In the genomic region with DNA sequence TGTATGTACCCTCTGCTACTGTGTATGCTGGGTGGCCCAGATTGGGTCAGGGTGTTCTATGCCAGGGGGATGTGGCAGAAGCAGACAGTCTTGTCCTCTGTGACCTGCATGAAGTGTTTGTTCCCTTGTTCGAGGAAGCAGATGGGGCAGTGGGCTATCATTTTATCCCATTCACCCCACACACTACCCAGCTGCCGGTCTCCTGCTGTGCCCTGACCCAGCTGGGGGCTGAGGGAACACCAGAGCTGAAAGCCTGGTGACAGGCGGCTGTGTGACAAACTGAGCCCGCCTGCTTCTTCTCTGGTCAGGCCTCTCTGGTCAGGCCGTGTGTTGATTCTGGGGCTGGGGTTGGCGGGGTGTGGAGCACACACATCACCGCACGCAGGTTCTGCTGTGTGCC, we compare ENCODE assay signal across 15 mouse cellular contexts. TPM values are rescaled to one million over a fixed set of nuclear protein-coding genes. Genes with fewer than 3 reads are reported as not detected.
A peak's percentile ranks its signal among the peaks of the same experiment; 100 is the strongest.
DNase-seq lines count a peak whose midpoint lies in the region; ATAC-seq lines count a peak whose summit lies in the region.
"Had no signal": no experiment of that assay in that cellular context is flagged by ENCODE, and none has a peak within 500 bp of the region (broad histone marks: within the 10 kb centered on the region; RNA-seq: fewer than 3 reads in every experiment).

No protein-coding gene starts in this region.

- no peak for ATAC-seq in heart, embryonic 13.5 days (ENCODE audit: extremely low read depth, insufficient number of reproducible peaks, low FRiP score, low TSS enrichment)
- ATAC-seq in liver, embryonic 11.5 days (replicated peaks; ENCODE audit: low FRiP score) = no peak
- ATAC-seq in embryonic facial prominence, embryonic 13.5 days (ENCODE audit: insufficient number of reproducible peaks, insufficient read depth, low FRiP score, low TSS enrichment, low read depth) = no peak
- ATAC-seq: Patski had no signal

- peak overlapping the region; percentile 33; the same call in 1 of the 2 replicates for H3K9ac ChIP-seq in heart, embryonic 13.5 days
- H3K9ac ChIP-seq in liver, embryonic 11.5 days (ENCODE audit: low read depth, low read length) = no peak overlapping the region
- H3K9ac ChIP-seq in embryonic facial prominence, embryonic 13.5 days = 0 out of 2 replicates have a peak overlapping the region, but pooled peaks have one; percentile 27
- H3K9ac ChIP-seq: embryonic facial prominence, embryonic 12.5 days; forebrain, embryonic 12.5 days; heart, embryonic 15.5 days; liver, embryonic 15.5 days had no signal

- peaks cover 21% of the 10 kb centered on the region for H3K36me3 ChIP-seq in heart, embryonic 13.5 days
- H3K36me3 ChIP-seq in liver, embryonic 11.5 days (ENCODE audit: control insufficient read depth, insufficient read depth, low read length) = peaks cover 4% of the 10 kb centered on the region; the same call in 1 of the 2 replicates
- peaks cover 4% of the 10 kb centered on the region; the same call in 1 of the 2 replicates for H3K36me3 ChIP-seq in embryonic facial prominence, embryonic 13.5 days
- H3K36me3 ChIP-seq: forebrain, embryonic 12.5 days; liver, embryonic 15.5 days had no signal

- no peaks in the 10 kb centered on the region for H3K9me3 ChIP-seq in heart, embryonic 13.5 days
- H3K9me3 ChIP-seq in liver, embryonic 11.5 days (ENCODE audit: control insufficient read depth, low read length) = no peaks in the 10 kb centered on the region
- H3K9me3 ChIP-seq in embryonic facial prominence, embryonic 13.5 days = no peaks in the 10 kb centered on the region
- H3K9me3 ChIP-seq: embryonic facial prominence, embryonic 12.5 days; forebrain, embryonic 12.5 days; heart, embryonic 15.5 days; liver, embryonic 15.5 days had no signal

- H3K27ac ChIP-seq in heart, embryonic 13.5 days (replicated peaks) = no peak overlapping the region; the same call in 1 of the 2 replicates
- H3K27ac ChIP-seq in liver, embryonic 11.5 days (ENCODE audit: low read depth, low read length) = 0 out of 2 replicates have a peak overlapping the region, but pooled peaks have one; percentile 19
- no peak overlapping the region for H3K27ac ChIP-seq in embryonic facial prominence, embryonic 13.5 days
- H3K27ac ChIP-seq: embryonic facial prominence, embryonic 12.5 days; forebrain, embryonic 12.5 days; heart, embryonic 15.5 days; liver, embryonic 15.5 days had no signal

- WGBS in heart, embryonic 13.5 days = 43% methylated on average over 8 of the region's 8 CpGs
- 49% methylated on average over 8 of the region's 8 CpGs for WGBS in liver, embryonic 11.5 days
- WGBS in embryonic facial prominence, embryonic 13.5 days = 49% methylated on average over 8 of the region's 8 CpGs

- DNase-seq in heart, adult 18-20 months = no peak
- DNase-seq in liver, embryonic 11.5 days (ENCODE audit: low spot score) = no peak
- DNase-seq in liver (no peak), A20 (ENCODE audit: low read depth, low spot score) (peak; percentile 18)
- no peak for DNase-seq in cerebellum, postnatal 14 days
- no peak for DNase-seq in thymus, postnatal 25 days
- DNase-seq: cerebellum, adult 8-10 months had no signal

- no peaks in the 10 kb centered on the region for H3K27me3 ChIP-seq in heart, embryonic 13.5 days (replicated peaks)
- H3K27me3 ChIP-seq in liver, embryonic 11.5 days (replicated peaks; ENCODE audit: control insufficient read depth, insufficient read depth, low read length) = peaks cover 24% of the 10 kb centered on the region
- H3K27me3 ChIP-seq in embryonic facial prominence, embryonic 13.5 days = peaks cover 34% of the 10 kb centered on the region
- H3K27me3 ChIP-seq: heart, embryonic 15.5 days; Patski had no signal

- no peak overlapping the region for H3K4me2 ChIP-seq in heart, embryonic 13.5 days
- no peak overlapping the region for H3K4me2 ChIP-seq in liver, embryonic 11.5 days
- H3K4me2 ChIP-seq in embryonic facial prominence, embryonic 13.5 days = no peak overlapping the region
- H3K4me2 ChIP-seq: embryonic facial prominence, embryonic 12.5 days; forebrain, embryonic 12.5 days; heart, embryonic 15.5 days; liver, embryonic 15.5 days had no signal

- H3K4me3 ChIP-seq in heart, embryonic 13.5 days = no peak overlapping the region
- H3K4me3 ChIP-seq in liver, embryonic 11.5 days (ENCODE audit: low read depth, low read length) = no peak overlapping the region
- H3K4me3 ChIP-seq in embryonic facial prominence, embryonic 13.5 days = no peak overlapping the region
- H3K4me3 ChIP-seq: embryonic facial prominence, embryonic 12.5 days; forebrain, embryonic 12.5 days; heart, embryonic 15.5 days; liver, embryonic 15.5 days; megakaryocyte, embryonic 14.5 days had no signal

- H3K4me1 ChIP-seq in heart, embryonic 13.5 days = peaks cover 81% of the 10 kb centered on the region
- H3K4me1 ChIP-seq in liver, embryonic 11.5 days (replicated peaks; ENCODE audit: control insufficient read depth, insufficient read depth, low read length) = peaks cover 41% of the 10 kb centered on the region
- H3K4me1 ChIP-seq in embryonic facial prominence, embryonic 13.5 days = peaks cover 54% of the 10 kb centered on the region

RNA-seq across cellular contexts. Expression of a gene that starts 5.0 kb away (rescaled TPM):
- 4.0 and 4.3 TPM in 2 replicates for polyA plus RNA-seq in heart, embryonic 13.5 days (2015; fragmentation: Nextera tagmentation; extraction: Ambion mirVana)
- total RNA-seq in heart, adult 18-20 months (2021) = 1 to 10 TPM; 6.2 to 6.6 TPM
- 2.5 and 2.9 TPM in 2 replicates for polyA plus RNA-seq in liver, embryonic 11.5 days (2014; fragmentation: Nextera tagmentation; extraction: Ambion mirVana)
- 2.6 and 4.0 TPM in 2 replicates for polyA plus RNA-seq in embryonic facial prominence, embryonic 13.5 days (2015; fragmentation: Nextera tagmentation; extraction: Ambion mirVana)
